Mouse (Mus musculus) frontal cortex, postnatal 25 days (tissue): ENCODE measurements around the gene Snd1.

ENCODE experiments used
- DNase-seq, 2 experiments: peaks; one replicate each; pipeline ENCODE4 v3.0.0; 2022; ENCODE audit warnings: low spot score in 2 of 2

Gene Snd1

DNA sequence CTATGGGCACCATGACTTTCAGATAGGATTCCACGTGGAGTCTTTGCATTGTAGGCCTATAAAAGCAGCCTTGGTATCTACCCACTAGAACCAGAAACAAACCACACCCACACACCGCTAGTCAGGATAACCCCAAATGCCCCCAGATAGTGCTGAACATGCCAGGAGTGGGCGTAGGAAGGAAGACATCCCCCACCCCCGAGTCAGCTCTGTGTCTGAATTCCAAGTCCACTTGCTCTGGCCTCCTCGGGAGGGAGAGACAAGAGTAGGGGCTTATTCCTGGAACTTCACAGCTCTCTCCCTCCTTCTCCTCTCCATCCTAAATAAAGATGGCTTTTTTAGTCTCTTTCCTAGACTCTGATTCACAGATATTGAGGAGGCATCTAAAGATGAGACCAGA lies 494.7 kb downstream of the Snd1 start:
- no peak for DNase-seq

DNA sequence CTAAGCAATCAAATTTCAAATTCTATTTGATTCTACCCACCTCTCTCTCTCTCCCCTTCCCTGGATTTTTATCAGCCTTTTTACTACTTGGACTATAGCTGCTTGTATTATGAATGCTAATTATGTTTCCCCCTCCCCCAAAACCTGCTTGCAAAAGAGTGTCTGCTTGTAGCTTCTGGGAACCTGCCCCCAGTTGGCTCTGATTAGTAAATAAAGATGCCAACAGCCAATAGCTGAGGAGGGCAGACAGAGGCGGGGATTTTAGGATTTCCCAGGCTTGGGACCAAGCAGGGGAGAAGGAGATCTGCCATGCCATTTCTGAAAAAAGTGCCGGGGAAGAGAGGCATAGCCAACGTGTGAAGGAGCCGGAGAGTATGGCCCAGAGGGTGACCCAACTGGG lies 495.8 kb downstream of the Snd1 start:
- DNase-seq = no peak

DNA sequence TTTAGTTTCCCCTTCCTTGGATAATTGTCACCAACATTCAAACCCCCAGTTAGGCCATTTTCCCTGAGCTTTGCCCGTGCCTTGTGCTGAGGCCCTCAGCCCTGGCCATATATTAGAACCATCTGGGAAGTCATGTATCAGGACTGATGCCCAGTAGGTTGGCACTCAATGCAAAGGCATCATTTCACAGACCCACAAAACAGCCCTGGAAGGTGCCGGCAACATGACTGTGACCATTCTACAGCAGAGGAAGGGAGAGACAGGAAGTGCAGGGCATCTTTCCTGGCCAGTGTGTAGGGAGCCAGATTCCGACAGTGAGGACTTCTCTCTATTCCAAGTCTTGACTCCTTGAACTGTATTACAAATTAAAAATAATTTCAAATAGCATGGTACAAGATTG lies 499.6 kb downstream of the Snd1 start:
- DNase-seq = no peak

DNA sequence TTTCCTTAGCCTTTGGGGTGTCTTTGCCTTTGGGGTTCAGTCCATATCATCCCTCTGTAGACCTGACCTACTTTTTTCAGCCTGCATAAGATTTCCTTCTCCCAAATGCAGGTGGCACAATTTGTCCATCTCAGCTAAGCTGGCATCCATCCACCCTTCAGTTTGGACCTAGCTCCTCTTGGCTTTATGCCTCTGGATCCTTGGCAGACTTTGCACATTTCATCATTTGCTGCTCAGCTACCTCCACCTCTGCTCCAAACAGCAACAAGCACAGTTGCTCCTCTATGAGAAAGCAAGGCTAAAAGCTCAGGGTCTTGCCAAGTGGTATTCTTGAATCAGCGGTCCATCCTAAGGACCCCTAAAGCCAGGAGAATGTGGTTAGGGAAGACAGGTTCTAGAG lies 500.2 kb downstream of the Snd1 start:
- no peak for DNase-seq

DNA sequence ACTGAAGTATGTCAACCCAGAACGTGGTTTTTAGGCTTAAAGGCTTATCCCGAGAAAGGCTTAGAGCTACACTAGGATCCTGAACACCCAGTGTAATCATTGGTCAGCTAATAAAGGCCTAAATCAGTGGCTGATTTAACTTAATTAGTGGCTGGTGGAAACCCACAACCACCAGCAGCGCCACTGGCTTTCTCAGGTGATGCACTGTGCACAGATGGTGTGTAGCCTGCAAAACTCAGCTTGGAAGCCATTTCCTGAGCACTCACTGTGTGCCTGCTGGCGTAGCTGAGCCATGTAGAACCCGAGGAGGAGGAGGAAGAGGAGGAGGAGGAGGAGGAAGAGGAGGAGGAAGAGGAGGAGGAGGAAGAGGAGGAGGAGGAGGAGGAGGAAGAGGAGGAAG lies 503.1 kb downstream of the Snd1 start:
- DNase-seq = no peak

DNA sequence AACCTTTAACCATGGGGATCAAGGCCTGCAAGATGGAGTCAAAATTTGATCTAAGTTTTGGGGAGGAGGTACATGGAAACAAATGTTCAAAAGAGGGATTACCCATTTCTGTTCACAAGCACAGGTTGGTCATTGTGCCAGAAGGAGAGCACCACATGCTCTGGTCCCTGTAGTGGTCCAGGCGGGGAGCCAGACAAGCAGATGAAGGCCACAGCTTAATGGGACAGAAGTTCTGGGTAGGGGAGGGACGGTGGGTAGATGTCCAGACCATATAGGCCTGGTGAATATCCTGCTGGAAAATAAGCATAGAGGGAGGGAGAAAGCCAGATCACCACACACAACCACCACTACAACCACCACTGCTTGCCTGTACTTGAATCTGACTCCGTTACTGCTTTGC lies 503.9 kb downstream of the Snd1 start:
- DNase-seq = no peak

DNA sequence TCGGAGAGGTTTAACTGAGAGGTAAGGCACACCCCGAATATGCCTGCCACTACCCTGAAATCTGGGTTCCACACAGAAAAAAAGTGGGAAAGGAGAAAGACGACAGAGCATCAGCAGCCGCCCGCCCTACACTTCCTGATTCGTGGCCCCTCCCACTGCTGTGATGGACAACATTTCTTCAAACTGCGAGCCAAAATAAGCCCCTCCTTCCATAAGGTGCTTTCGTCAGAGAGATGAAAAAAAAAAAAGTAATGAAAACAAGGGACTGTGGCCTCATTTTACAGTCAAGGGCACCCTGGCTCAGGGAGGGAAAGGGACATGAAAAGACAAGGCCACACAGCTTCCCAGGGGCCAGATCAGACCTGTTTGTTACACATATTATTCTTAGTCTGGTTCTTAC lies 504.6 kb downstream of the Snd1 start:
- no peak for DNase-seq

DNA sequence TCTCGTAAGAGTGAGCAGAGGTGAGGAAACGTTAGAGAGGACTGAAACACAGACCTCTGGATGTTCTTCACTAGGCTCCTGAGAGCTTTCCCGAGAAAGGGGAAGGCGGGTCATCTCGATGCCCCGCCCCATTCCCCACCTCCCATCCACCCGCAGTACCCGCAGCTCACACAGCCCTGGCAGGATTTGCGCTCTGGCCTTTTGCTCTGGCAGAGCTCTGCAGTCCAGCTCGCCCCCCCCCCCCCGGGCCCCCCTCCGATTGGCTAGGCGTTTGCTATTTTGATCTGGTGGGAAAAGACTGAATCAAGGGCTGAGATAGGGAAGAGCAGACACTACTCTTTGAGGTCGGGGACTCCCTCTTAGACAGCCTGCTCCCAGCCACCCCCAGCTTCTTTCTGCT lies 505.3 kb downstream of the Snd1 start:
- DNase-seq = no peak

DNA sequence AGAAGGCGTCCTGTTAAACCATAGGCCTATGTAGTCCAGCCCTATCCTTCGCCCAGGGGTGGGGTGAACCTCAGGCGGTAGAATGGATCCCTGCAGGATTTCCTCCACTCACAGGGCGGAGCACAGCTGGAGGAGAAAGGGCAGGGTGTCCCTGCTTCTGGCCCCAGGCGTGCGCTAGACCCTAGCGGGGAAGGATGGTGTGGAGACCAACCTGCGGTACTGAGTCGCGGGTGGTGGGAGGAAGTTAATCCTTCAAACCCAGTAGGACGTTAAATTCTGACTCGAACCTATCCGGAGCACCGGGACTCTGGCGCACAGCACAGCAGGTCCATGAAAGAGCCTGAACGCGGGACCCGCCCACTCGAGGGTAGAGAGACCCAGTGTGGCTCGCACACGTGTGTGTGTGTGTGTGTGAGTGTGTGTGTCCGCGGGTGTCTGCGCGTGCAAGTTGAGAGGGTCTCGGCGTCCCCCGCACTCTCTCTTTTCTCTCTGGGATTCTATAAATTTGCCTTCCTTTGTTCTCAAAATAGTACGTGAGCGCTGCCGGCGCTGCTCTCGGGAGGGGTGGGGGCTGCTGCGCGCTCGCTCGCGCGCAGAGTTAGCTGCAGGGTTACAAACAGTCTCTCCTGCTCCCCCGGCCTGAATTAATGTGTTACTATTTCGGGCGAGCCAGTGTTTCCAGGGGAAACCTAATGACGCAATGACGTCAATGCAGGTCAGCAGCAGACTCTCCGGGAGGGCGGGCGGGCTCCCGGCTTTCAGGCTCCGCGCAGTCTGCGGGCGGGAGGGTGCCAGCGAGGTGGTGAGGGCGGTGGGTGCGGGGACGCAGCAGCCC lies 506.0 kb downstream of the Snd1 start:
- DNase-seq = peak in 1 of 2 experiments; percentile 35

DNA sequence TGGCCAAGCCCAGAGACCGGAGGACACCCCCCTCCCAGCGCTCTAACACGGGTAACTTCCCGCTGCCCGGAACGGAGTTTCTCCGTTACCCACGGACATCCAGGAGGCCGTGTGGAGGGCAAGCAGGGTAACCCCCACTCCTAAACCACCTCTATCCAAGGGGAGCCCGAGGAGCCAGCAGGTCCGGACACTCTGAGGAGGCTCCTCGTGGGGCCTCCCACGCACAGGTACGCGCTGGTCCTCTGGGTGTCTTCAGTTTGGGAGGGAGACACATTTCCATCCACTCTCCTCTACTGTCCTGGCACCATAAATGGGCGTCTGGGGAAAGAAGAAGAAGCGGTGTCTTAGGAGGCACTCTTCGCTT lies 506.6 kb downstream of the Snd1 start:
- no peak for DNase-seq

DNA sequence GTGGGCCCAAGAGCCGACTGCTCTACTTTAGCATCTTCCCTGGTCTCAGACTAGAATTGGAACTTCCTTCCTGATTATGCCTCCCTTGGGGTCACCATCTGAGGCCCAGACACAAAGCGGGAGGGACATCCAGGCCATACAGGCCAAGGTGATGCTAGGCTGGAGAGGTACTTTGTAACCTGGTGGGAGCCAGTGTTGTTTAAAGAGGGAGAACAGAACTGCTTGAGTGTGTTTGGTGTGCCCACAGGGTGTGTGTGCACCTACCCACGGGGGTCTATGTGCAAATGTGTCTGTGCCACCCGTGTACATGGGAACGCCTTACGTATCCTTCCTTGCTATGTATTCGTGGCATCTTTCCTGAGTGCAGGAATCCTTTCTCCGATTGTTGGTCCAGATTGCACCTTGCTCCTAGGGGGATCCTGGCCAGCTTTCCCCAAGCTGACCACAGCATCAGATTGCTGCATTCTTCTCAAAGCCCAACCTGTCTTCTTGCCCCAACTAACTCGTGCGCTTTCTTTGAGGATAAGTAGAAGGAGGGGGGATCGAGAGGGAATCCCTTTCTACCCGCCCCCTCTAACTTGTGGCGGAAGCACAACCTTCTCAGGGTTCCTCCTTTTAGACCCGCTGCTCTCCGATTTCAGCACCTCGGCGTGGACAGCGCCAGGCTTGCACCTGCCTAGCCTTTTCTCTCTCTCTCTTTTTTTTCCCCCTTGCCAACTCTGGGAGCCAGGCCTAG lies 507.2 kb downstream of the Snd1 start:
- no peak for DNase-seq

DNA sequence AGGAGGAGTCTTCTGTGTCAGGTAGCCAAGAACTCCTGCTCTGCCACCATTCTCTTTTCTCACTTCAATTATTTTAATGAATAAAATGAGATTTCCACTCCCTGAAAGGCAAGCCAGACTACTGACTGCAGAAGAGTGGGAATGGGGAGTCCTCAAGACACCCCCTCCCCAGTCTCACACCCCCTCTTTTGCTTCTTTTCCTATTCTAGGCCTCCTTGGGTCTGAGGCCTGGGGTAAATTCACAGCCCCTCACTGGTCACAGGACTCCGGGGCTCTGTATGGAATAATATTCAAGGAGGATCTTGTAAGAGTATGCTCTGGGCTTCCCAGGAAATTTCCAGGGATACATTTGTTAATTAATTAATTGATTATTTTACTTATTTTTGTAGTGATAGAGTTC lies 507.9 kb downstream of the Snd1 start:
- no peak for DNase-seq
